Mouse (Mus musculus) bone marrow macrophage, adult 2 months (primary cell): Measurements from ENCODE around the gene Cdh4.

ENCODE experiments used
- CTCF ChIP-seq: IDR thresholded peaks from 2 replicates; pipeline ENCODE4 v1.5.1; 2012; ENCODE audit warnings: low read depth, mild to moderate bottlenecking, low read length, moderate library complexity
- POLR2A ChIP-seq: IDR thresholded peaks from 2 replicates; pipeline ENCODE4 v1.6.1; 2012; ENCODE audit warnings: mild to moderate bottlenecking, low read depth, low read length, borderline replicate concordance

GRCm38 (mm10) chr2:179946496-179946895, 504.3 kb downstream of the Cdh4 start:
- TF ChIP-seq CTCF (no peak), POLR2A (no peak)
